Mouse (Mus musculus) limb, embryonic 14.5 days (tissue): ENCODE data around the gene Hist2h2be. TPM values are rescaled to one million over a fixed set of nuclear protein-coding genes. Genes with fewer than 3 reads are reported as not detected.

Source experiments
- ATAC-seq: fragments of 200-750 bp; cut with Nextera tagmentation; 2 replicates; pipeline ENCODE4 v1.8.0; 2017; ENCODE audit warnings: low read depth, moderate number of reproducible peaks, moderate TSS enrichment; ENCODE audit not compliant: low FRiP score
- DNase-seq: peaks from one replicate; pipeline ENCODE4 v3.0.0-alpha.2; 2015; ENCODE audit warnings: low spot score
- H3K27ac ChIP-seq: fragments of 300-500 bp; sonication (generic); replicated peaks from 2 replicates; pipeline ENCODE4 v1.5.1; 2014; ENCODE audit warnings: low read depth, mild to moderate bottlenecking, low read length, moderate library complexity, mixed read lengths
- H3K27me3 ChIP-seq: fragments of 300-500 bp; sonication (generic); 2 replicates; pipeline ENCODE4 v1.6.1; 2014; ENCODE audit warnings: low read length, mixed read lengths; ENCODE audit not compliant: control insufficient read depth, insufficient read depth
- H3K36me3 ChIP-seq: fragments of 300-500 bp; sonication (generic); 2 replicates; pipeline ENCODE4 v1.6.1; 2014; ENCODE audit warnings: mild to moderate bottlenecking, low read length, moderate library complexity, mixed read lengths; ENCODE audit not compliant: control insufficient read depth, insufficient read depth
- H3K4me1 ChIP-seq: fragments of 300-500 bp; sonication (generic); 2 replicates; pipeline ENCODE4 v1.6.1; 2014; ENCODE audit warnings: antibody characterized with exemption, low read length, mixed read lengths; ENCODE audit not compliant: control insufficient read depth, insufficient read depth
- H3K4me2 ChIP-seq: fragments of 300-500 bp; sonication (generic); replicated peaks from 2 replicates; pipeline ENCODE4 v1.6.1; 2014; ENCODE audit warnings: low read depth, mild to moderate bottlenecking, low read length, moderate library complexity; ENCODE audit not compliant: severe bottlenecking
- H3K4me3 ChIP-seq: fragments of 300-500 bp; sonication (generic); replicated peaks from 2 replicates; pipeline ENCODE4 v1.5.1; 2014; ENCODE audit warnings: low read length
- H3K9ac ChIP-seq: fragments of 300-500 bp; sonication (generic); 2 replicates; pipeline ENCODE4 v1.6.1; 2014; ENCODE audit warnings: mild to moderate bottlenecking, low read depth, low read length, moderate library complexity; ENCODE audit not compliant: severe bottlenecking
- H3K9me3 ChIP-seq: fragments of 300-500 bp; sonication (generic); 2 replicates; pipeline ENCODE4 v1.6.1; 2016; ENCODE audit warnings: low read length; ENCODE audit not compliant: control insufficient read depth
- POLR2A ChIP-seq: fragments of 200-500 bp; IDR thresholded peaks from 2 replicates; pipeline ENCODE4 v1.8.0; 2012; ENCODE audit warnings: inconsistent platforms, mild to moderate bottlenecking, moderate library complexity, borderline replicate concordance; ENCODE audit not compliant: insufficient read depth, insufficient read length; ENCODE audit errors: extremely low read depth
- WGBS: fragments of 180-500 bp; shearing (Covaris S2); extraction: QIAGEN DNeasy Blood & Tissue Kit; methylation state at CpG from one replicate; pipeline ENCODE4 v1.1.7; 2014; 5-methylcytosine and 5-hydroxymethylcytosine counted together
- polyA plus RNA-seq, 2 experiments: library from polyadenylated mRNA; depleted of rRNA in 1 of 2; stranded (reverse) in 1 of 2; unstranded in 1 of 2; fragments of >200 nt; fragmentation: Nextera tagmentation in 1 of 2; extraction: Ambion mirVana in 1 of 2; gene quantifications; 2 replicates each; pipeline versions ENCODE4 v1.2.1 to v1.2.3; 2012 to 2014

Gene Hist2h2be
- polyA plus RNA-seq, 2 experiments: 5.2 to 8.5 TPM

- peaks cover 15% of the 10 kb centered on the region for H3K4me1 ChIP-seq
- no peak for ATAC-seq
- WGBS: 19% methylated on average over 9 of the region's 9 CpGs
Observed at GRCm38 (mm10) chr3:96221640-96222038, 720 bp downstream of the Hist2h2be start.

DNA sequence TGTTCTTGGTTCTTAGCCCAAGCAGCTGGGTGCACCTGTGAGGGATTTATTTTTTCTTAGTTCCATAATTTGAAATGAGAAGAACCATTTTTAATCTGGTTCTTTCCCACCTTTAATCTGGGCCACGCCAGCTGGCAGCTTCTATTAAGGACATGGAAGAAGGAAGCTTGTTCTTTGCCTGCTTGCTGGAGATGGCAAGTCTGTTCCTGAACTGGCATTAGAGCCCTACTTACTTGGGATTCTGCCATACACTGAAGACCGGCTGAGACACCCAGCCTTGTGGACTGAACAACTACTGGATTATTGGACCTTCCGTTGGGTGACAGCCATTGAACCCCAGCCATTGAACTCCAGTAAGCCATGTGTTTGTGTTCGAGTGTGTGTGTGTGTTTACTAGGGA lies 1.9 kb downstream of the Hist2h2be start:
- Histone ChIP-seq H3K4me2 (no peak overlapping the region; the same call in 1 of the 2 replicates), H3K9me3 (no peaks in the 10 kb centered on the region), H3K36me3 (no peaks in the 10 kb centered on the region), H3K27me3 (no peaks in the 10 kb centered on the region), H3K4me3 (no peak overlapping the region), H3K4me1 (peaks cover 15% of the 10 kb centered on the region), H3K27ac (no peak overlapping the region), H3K9ac (no peak overlapping the region)
- no peak for DNase-seq
- TF ChIP-seq POLR2A: no peak
- ATAC-seq: no peak
- 91% methylated on average over 4 of the region's 4 CpGs for WGBS

More at GRCm38 (mm10) chr3:96221640-96222038, 720 bp downstream of the Hist2h2be start:
- TF ChIP-seq POLR2A: no peak
- peak overlapping the region; percentile 62 for H3K4me3 ChIP-seq
- H3K9ac ChIP-seq: peak overlapping the region; percentile 49
- DNase-seq: no peak
- H3K36me3 ChIP-seq: no peaks in the 10 kb centered on the region
- H3K9me3 ChIP-seq: no peaks in the 10 kb centered on the region
- peak overlapping the region; percentile 83 for H3K4me2 ChIP-seq
- H3K27me3 ChIP-seq: no peaks in the 10 kb centered on the region
- peak overlapping the region; percentile 98 for H3K27ac ChIP-seq

- ATAC-seq: no peak
- Histone ChIP-seq H3K36me3 (no peaks in the 10 kb centered on the region), H3K4me3 (no peak overlapping the region), H3K4me2 (no peak overlapping the region), H3K9ac (no peak overlapping the region), H3K4me1 (peaks cover 15% of the 10 kb centered on the region), H3K27ac (no peak overlapping the region), H3K27me3 (no peaks in the 10 kb centered on the region), H3K9me3 (no peaks in the 10 kb centered on the region)
- no peak for DNase-seq
- 59% methylated on average over 2 of the region's 2 CpGs for WGBS
- TF ChIP-seq POLR2A: no peak
Observed at GRCm38 (mm10) chr3:96225421-96225820, 4.5 kb downstream of the Hist2h2be start.

- no peak for TF ChIP-seq POLR2A
- Histone ChIP-seq H3K27ac (no peak overlapping the region), H3K4me2 (no peak overlapping the region), H3K4me3 (no peak overlapping the region), H3K4me1 (peaks cover 8% of the 10 kb centered on the region), H3K27me3 (no peaks in the 10 kb centered on the region), H3K36me3 (no peaks in the 10 kb centered on the region), H3K9me3 (no peaks in the 10 kb centered on the region), H3K9ac (no peak overlapping the region)
- DNase-seq (no peak), ATAC-seq (peak; percentile 54; the same call in 1 of the 2 replicates)
- WGBS: 59% methylated on average over 8 of the region's 8 CpGs
Observed at GRCm38 (mm10) chr3:96226695-96227648, 6.1 kb downstream of the Hist2h2be start.

- Histone ChIP-seq H3K27ac (no peak overlapping the region), H3K36me3 (no peaks in the 10 kb centered on the region), H3K27me3 (no peaks in the 10 kb centered on the region), H3K4me1 (no peaks in the 10 kb centered on the region), H3K4me3 (no peak overlapping the region), H3K9ac (no peak overlapping the region), H3K9me3 (no peaks in the 10 kb centered on the region), H3K4me2 (no peak overlapping the region)
- WGBS: 75% methylated on average over 2 of the region's 2 CpGs
- DNase-seq (no peak), ATAC-seq (no peak)
- no peak for TF ChIP-seq POLR2A
Observed at GRCm38 (mm10) chr3:96228828-96229227, 7.9 kb downstream of the Hist2h2be start.
